8 mouse cellular contexts compared by ENCODE assay signal in the genomic region with DNA sequence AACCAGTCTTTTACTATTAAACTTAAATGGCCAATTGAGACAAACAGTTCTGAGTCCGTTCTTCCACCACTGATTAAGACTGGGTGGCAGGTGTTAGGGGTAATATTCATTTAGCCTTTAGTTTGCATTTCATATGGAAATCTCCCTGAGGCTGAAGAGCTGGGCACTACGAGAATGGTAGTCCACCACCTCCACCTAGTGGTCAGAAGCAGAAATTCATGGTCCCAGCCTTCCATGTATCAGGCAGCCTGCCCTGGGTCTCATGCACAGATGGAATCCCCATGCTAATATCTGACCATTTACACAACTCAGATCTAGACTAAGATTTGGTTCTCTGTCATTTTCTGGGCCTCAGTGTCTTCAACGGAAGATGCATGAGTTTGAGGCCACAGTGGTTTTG.
A peak's percentile ranks its signal among the peaks of the same experiment; 100 is the strongest.
DNase-seq lines count a peak whose midpoint lies in the region; ATAC-seq lines count a peak whose summit lies in the region.

No protein-coding gene starts in this region.

- 9% methylated on average over 3 of the region's 3 CpGs for WGBS in kidney, embryonic 16.5 days
- 2% methylated on average over 3 of the region's 3 CpGs for WGBS in liver, embryonic 13.5 days (ENCODE audit: insufficient replicate concordance)

- H3K4me3 ChIP-seq in kidney, embryonic 16.5 days (ENCODE audit: low read length) = no peak overlapping the region
- no peak overlapping the region for H3K4me3 ChIP-seq in liver, embryonic 13.5 days (replicated peaks)

- no peaks in the 10 kb centered on the region for H3K36me3 ChIP-seq in kidney, embryonic 16.5 days (ENCODE audit: insufficient read depth, low read length)
- no peaks in the 10 kb centered on the region for H3K36me3 ChIP-seq in liver, embryonic 13.5 days

- peak; percentile 63 for ATAC-seq in CD4-positive, CD25-positive, alpha-beta regulatory T cell, adult 4 months
- ATAC-seq in kidney, embryonic 16.5 days (ENCODE audit: low FRiP score, low TSS enrichment) = peak; percentile 70; the same call in 1 of the 2 replicates
- no peak for ATAC-seq in liver, embryonic 13.5 days (ENCODE audit: low read depth)

- peak; percentile 34 for DNase-seq in T-cell, adult 2 months (ENCODE audit: low spot score)
- peak; percentile 68 to 78 for DNase-seq in cerebellum, postnatal 36 days
- peak; percentile 28 to 39 for DNase-seq in gastrocnemius, postnatal 36 days
- peak; percentile 42 for DNase-seq in liver, embryonic 13.5 days
- DNase-seq in neural tube, embryonic 10.5 days (ENCODE audit: extremely low spot score, low spot score) = peak; percentile 63
- DNase-seq in thymus, postnatal 4 days = peak; percentile 64

- H3K4me1 ChIP-seq in kidney, embryonic 16.5 days (ENCODE audit: insufficient read depth, low read length) = no peaks in the 10 kb centered on the region
- H3K4me1 ChIP-seq in liver, embryonic 13.5 days (replicated peaks) = no peaks in the 10 kb centered on the region; the same call in 1 of the 2 replicates

- H3K4me2 ChIP-seq in kidney, embryonic 16.5 days (replicated peaks; ENCODE audit: low read depth, low read length) = no peak overlapping the region
- no peak overlapping the region for H3K4me2 ChIP-seq in liver, embryonic 13.5 days

- no peaks in the 10 kb centered on the region for H3K9me3 ChIP-seq in kidney, embryonic 16.5 days (ENCODE audit: low read length)
- H3K9me3 ChIP-seq in liver, embryonic 13.5 days (replicated peaks) = no peaks in the 10 kb centered on the region

- intact Hi-C loops in gastrocnemius, postnatal 36 days (cut with DNase I) = loop anchor here (5.0 kb wide), 1 partner anchor 292 kb away; no protein-coding TSS in a partner anchor

- no peak overlapping the region for H3K9ac ChIP-seq in kidney, embryonic 16.5 days (replicated peaks; ENCODE audit: low read length)
- no peak overlapping the region for H3K9ac ChIP-seq in liver, embryonic 13.5 days

- H3K27ac ChIP-seq in kidney, embryonic 16.5 days (ENCODE audit: low read length) = no peak overlapping the region
- no peak overlapping the region for H3K27ac ChIP-seq in liver, embryonic 13.5 days

- no peaks in the 10 kb centered on the region for H3K27me3 ChIP-seq in kidney, embryonic 16.5 days (ENCODE audit: insufficient read depth, low read length)
- no peaks in the 10 kb centered on the region for H3K27me3 ChIP-seq in liver, embryonic 13.5 days
